Mouse (Mus musculus) myocyte (in vitro differentiated cells): ENCODE measurements around the gene Ccdc85b.

Experiments
- CEBPB ChIP-seq: IDR thresholded peaks from 2 replicates; pipeline ENCODE4 v1.6.1; 2011; ENCODE audit warnings: mild to moderate bottlenecking, moderate library complexity; ENCODE audit not compliant: poor library complexity, insufficient read depth, severe bottlenecking
- E2F4 ChIP-seq: IDR thresholded peaks from one replicate; pipeline ENCODE4 v1.6.1; 2011; ENCODE audit warnings: mild to moderate bottlenecking, control low read depth, moderate library complexity; ENCODE audit not compliant: insufficient read depth
- MAX ChIP-seq: IDR thresholded peaks from one replicate; pipeline ENCODE4 v1.6.1; 2011; ENCODE audit warnings: low read depth, mild to moderate bottlenecking, control low read depth
- MYOD1 ChIP-seq, 3 experiments: IDR thresholded peaks; one replicate each; pipeline ENCODE4 v1.6.1; 2011; ENCODE audit warnings: control low read depth in 2 of 3, low read depth in 2 of 3, mild to moderate bottlenecking in 2 of 3, moderate library complexity in 1 of 3; ENCODE audit not compliant: insufficient read length in 2 of 3, control insufficient read depth in 1 of 3
- MYOG ChIP-seq, 3 experiments: IDR thresholded peaks; one replicate each; pipeline ENCODE4 v1.6.1; 2011; ENCODE audit warnings: control low read depth in 2 of 3, low read depth in 2 of 3, mild to moderate bottlenecking in 2 of 3; ENCODE audit not compliant: insufficient read length in 2 of 3, control insufficient read depth in 1 of 3, insufficient read depth in 1 of 3
- POLR2A ChIP-seq: IDR thresholded peaks from one replicate; pipeline ENCODE4 v1.6.1; 2011; ENCODE audit warnings: low read depth, mild to moderate bottlenecking, control low read depth, moderate library complexity; ENCODE audit not compliant: insufficient read length
- POLR2AphosphoS2 ChIP-seq: IDR thresholded peaks from one replicate; pipeline ENCODE4 v1.6.1; 2011; ENCODE audit warnings: low read depth, control low read depth; ENCODE audit not compliant: insufficient read length
- REST ChIP-seq: IDR thresholded peaks from one replicate; pipeline ENCODE4 v1.6.1; 2011; ENCODE audit warnings: mild to moderate bottlenecking, control low read depth, moderate library complexity; ENCODE audit not compliant: insufficient read depth, insufficient read length
- SRF ChIP-seq: IDR thresholded peaks from one replicate; pipeline ENCODE4 v1.6.1; 2011; ENCODE audit warnings: low read depth; ENCODE audit not compliant: control insufficient read depth, insufficient read length
- TCF12 ChIP-seq: IDR thresholded peaks from one replicate; pipeline ENCODE4 v1.6.1; 2011; ENCODE audit warnings: mild to moderate bottlenecking, control low read depth; ENCODE audit not compliant: poor library complexity, insufficient read depth, severe bottlenecking
- TCF3 ChIP-seq: IDR thresholded peaks from one replicate; pipeline ENCODE4 v1.6.1; 2011; ENCODE audit warnings: low read depth, control low read depth; ENCODE audit not compliant: insufficient read length
- USF1 ChIP-seq: IDR thresholded peaks from one replicate; pipeline ENCODE4 v1.6.1; 2011; ENCODE audit warnings: low read depth, mild to moderate bottlenecking, control low read depth, moderate library complexity

GRCm38 (mm10) chr19:5496052-5496370, 38.3 kb upstream of the Ccdc85b start:
- TF ChIP-seq MAX (no peak), CEBPB (no peak), REST (no peak), POLR2A (peak; percentile 44), TCF3 (no peak), TCF12 (no peak), POLR2AphosphoS2 (peak; percentile 62), USF1 (no peak), MYOD1 (IDR thresholded peaks at IDR 0.05; ENCODE audit: control insufficient read depth in 1 of 3, insufficient read length in 2 of 3, low read depth in 2 of 3) (no peak), SRF (no peak), E2F4 (no peak), MYOG (IDR thresholded peaks at IDR 0.05; ENCODE audit: control insufficient read depth in 1 of 3, insufficient read depth in 1 of 3, insufficient read length in 2 of 3, low read depth in 2 of 3) (no peak)
